Mouse (Mus musculus) embryonic facial prominence, embryonic 12.5 days (tissue): ENCODE measurements at regions not wholly inside any gene's neighbourhood (a gene's known extent, or its start where the extent isn't known, plus 50 kb on each side); places are given as distances from the start of the nearest gene placed in this dataset.

Source experiments
- ATAC-seq: fragments of 200-750 bp; cut with Nextera tagmentation; 2 replicates; pipeline ENCODE4 v1.8.0; 2017; ENCODE audit not compliant: insufficient number of reproducible peaks, insufficient read depth, low FRiP score, low TSS enrichment
- H3K27ac ChIP-seq: fragments of 300-500 bp; sonication (generic); 2 replicates; pipeline ENCODE4 v1.5.1; 2016; ENCODE audit warnings: mild to moderate bottlenecking
- H3K27me3 ChIP-seq: fragments of 300-500 bp; sonication (generic); 2 replicates; pipeline ENCODE4 v1.6.1; 2016; ENCODE audit warnings: mild to moderate bottlenecking, moderate library complexity
- H3K36me3 ChIP-seq: fragments of 300-500 bp; sonication (generic); 2 replicates; pipeline ENCODE4 v1.6.1; 2016; ENCODE audit warnings: mild to moderate bottlenecking
- H3K4me1 ChIP-seq: fragments of 300-500 bp; sonication (generic); 2 replicates; pipeline ENCODE4 v1.6.1; 2016
- H3K4me2 ChIP-seq: fragments of 300-500 bp; sonication (generic); replicated peaks from 2 replicates; pipeline ENCODE4 v1.6.1; 2016; ENCODE audit warnings: mild to moderate bottlenecking, moderate library complexity
- H3K4me3 ChIP-seq: fragments of 300-500 bp; sonication (generic); 2 replicates; pipeline ENCODE4 v1.5.1; 2016; ENCODE audit warnings: mild to moderate bottlenecking
- H3K9ac ChIP-seq: fragments of 300-500 bp; sonication (generic); 2 replicates; pipeline ENCODE4 v1.6.1; 2016; ENCODE audit warnings: mild to moderate bottlenecking, moderate library complexity
- H3K9me3 ChIP-seq: fragments of 300-500 bp; sonication (generic); 2 replicates; pipeline ENCODE4 v1.6.1; 2016; ENCODE audit warnings: mild to moderate bottlenecking, moderate library complexity
- WGBS: fragments of 180-500 bp; shearing (Covaris S2); methylation state at CpG from one replicate; pipeline ENCODE4 v1.1.7; 2016; 5-methylcytosine and 5-hydroxymethylcytosine counted together

GRCm38 (mm10) chr17:83122525-83123280 is 92.4 kb upstream of the Pkdcc start:
- Histone ChIP-seq H3K9ac (no peak overlapping the region), H3K36me3 (no peaks in the 10 kb centered on the region), H3K4me1 (peaks cover 49% of the 10 kb centered on the region), H3K27me3 (no peaks in the 10 kb centered on the region), H3K4me2 (peak overlapping the region; percentile 44), H3K4me3 (0 out of 2 replicates have a peak overlapping the region, but pooled peaks have one; percentile 0), H3K9me3 (no peaks in the 10 kb centered on the region), H3K27ac (peak overlapping the region; percentile 43; the same call in 1 of the 2 replicates)
- WGBS = 6% methylated on average over 20 of the region's 20 CpGs
- ATAC-seq = peak; percentile 82

GRCm38 (mm10) chr17:83125057-83125456 is 90.0 kb upstream of the Pkdcc start:
- Histone ChIP-seq H3K4me3 (no peak overlapping the region), H3K4me1 (peaks cover 61% of the 10 kb centered on the region), H3K9ac (no peak overlapping the region), H3K27me3 (0 out of 2 replicates have a peak, but pooled peaks cover 3% of the 10 kb centered on the region), H3K27ac (peak overlapping the region; percentile 37; the same call in 1 of the 2 replicates), H3K4me2 (no peak overlapping the region), H3K36me3 (no peaks in the 10 kb centered on the region), H3K9me3 (no peaks in the 10 kb centered on the region)
- ATAC-seq = no peak

GRCm38 (mm10) chr17:83127842-83128241 is 87.2 kb upstream of the Pkdcc start:
- WGBS = 49% methylated on average over 6 of the region's 6 CpGs
- no peak overlapping the region for H3K27ac ChIP-seq
- H3K36me3 ChIP-seq = no peaks in the 10 kb centered on the region
- no peaks in the 10 kb centered on the region for H3K9me3 ChIP-seq
- H3K9ac ChIP-seq = no peak overlapping the region
- H3K27me3 ChIP-seq = 0 out of 2 replicates have a peak, but pooled peaks cover 3% of the 10 kb centered on the region
- H3K4me3 ChIP-seq = no peak overlapping the region
- no peak for ATAC-seq
- no peak overlapping the region for H3K4me2 ChIP-seq
- H3K4me1 ChIP-seq = peaks cover 54% of the 10 kb centered on the region

- Histone ChIP-seq H3K36me3 (no peaks in the 10 kb centered on the region), H3K4me3 (no peak overlapping the region), H3K9me3 (no peaks in the 10 kb centered on the region), H3K27ac (no peak overlapping the region), H3K4me1 (peaks cover 51% of the 10 kb centered on the region), H3K9ac (no peak overlapping the region), H3K4me2 (no peak overlapping the region), H3K27me3 (0 out of 2 replicates have a peak, but pooled peaks cover 3% of the 10 kb centered on the region)
- ATAC-seq = peak; percentile 67; the same call in 1 of the 2 replicates
- WGBS = 32% methylated on average over 14 of the region's 14 CpGs
Measured at GRCm38 (mm10) chr17:83128843-83129544, 86.1 kb upstream of the Pkdcc start.

GRCm38 (mm10) chr17:83129658-83130057 is 85.4 kb upstream of the Pkdcc start:
- Histone ChIP-seq H3K4me2 (no peak overlapping the region), H3K36me3 (no peaks in the 10 kb centered on the region), H3K27me3 (0 out of 2 replicates have a peak, but pooled peaks cover 3% of the 10 kb centered on the region), H3K9me3 (no peaks in the 10 kb centered on the region), H3K9ac (no peak overlapping the region), H3K4me1 (peaks cover 50% of the 10 kb centered on the region), H3K27ac (no peak overlapping the region), H3K4me3 (no peak overlapping the region)
- 48% methylated on average over 7 of the region's 7 CpGs for WGBS
- ATAC-seq = 0 out of 2 replicates have a peak, but pooled peaks have one; percentile 22

- Histone ChIP-seq H3K27ac (peak overlapping the region; percentile 66; the same call in 1 of the 2 replicates), H3K4me2 (no peak overlapping the region), H3K27me3 (0 out of 2 replicates have a peak, but pooled peaks cover 13% of the 10 kb centered on the region), H3K4me1 (peaks cover 36% of the 10 kb centered on the region), H3K4me3 (no peak overlapping the region), H3K36me3 (no peaks in the 10 kb centered on the region), H3K9ac (no peak overlapping the region), H3K9me3 (no peaks in the 10 kb centered on the region)
- 36% methylated on average over 9 of the region's 9 CpGs for WGBS
- ATAC-seq = no peak
Measured at GRCm38 (mm10) chr17:83133201-83133600, 81.9 kb upstream of the Pkdcc start.

GRCm38 (mm10) chr17:83135441-83136120 is 79.5 kb upstream of the Pkdcc start:
- H3K4me2 ChIP-seq = no peak overlapping the region
- no peak overlapping the region for H3K27ac ChIP-seq
- no peaks in the 10 kb centered on the region for H3K9me3 ChIP-seq
- WGBS = 60% methylated on average over 6 of the region's 6 CpGs
- 0 out of 2 replicates have a peak, but pooled peaks cover 10% of the 10 kb centered on the region for H3K27me3 ChIP-seq
- ATAC-seq = no peak
- H3K4me1 ChIP-seq = peaks cover 31% of the 10 kb centered on the region
- H3K9ac ChIP-seq = no peak overlapping the region
- no peak overlapping the region for H3K4me3 ChIP-seq
- no peaks in the 10 kb centered on the region for H3K36me3 ChIP-seq

GRCm38 (mm10) chr17:83136267-83136666 is 78.8 kb upstream of the Pkdcc start:
- 62% methylated on average over 5 of the region's 5 CpGs for WGBS
- no peak overlapping the region for H3K4me3 ChIP-seq
- no peak overlapping the region for H3K9ac ChIP-seq
- no peak overlapping the region for H3K27ac ChIP-seq
- peaks cover 31% of the 10 kb centered on the region for H3K4me1 ChIP-seq
- no peak for ATAC-seq
- H3K36me3 ChIP-seq = no peaks in the 10 kb centered on the region
- no peaks in the 10 kb centered on the region for H3K9me3 ChIP-seq
- H3K4me2 ChIP-seq = no peak overlapping the region
- H3K27me3 ChIP-seq = 0 out of 2 replicates have a peak, but pooled peaks cover 10% of the 10 kb centered on the region

GRCm38 (mm10) chr17:83137720-83138119 is 77.4 kb upstream of the Pkdcc start:
- Histone ChIP-seq H3K27ac (no peak overlapping the region), H3K27me3 (0 out of 2 replicates have a peak, but pooled peaks cover 10% of the 10 kb centered on the region), H3K9ac (no peak overlapping the region), H3K4me2 (no peak overlapping the region), H3K36me3 (no peaks in the 10 kb centered on the region), H3K4me3 (no peak overlapping the region), H3K4me1 (peaks cover 31% of the 10 kb centered on the region), H3K9me3 (no peaks in the 10 kb centered on the region)
- ATAC-seq = no peak
- WGBS = 82% methylated on average over 7 of the region's 7 CpGs

- Histone ChIP-seq H3K4me3 (no peak overlapping the region), H3K27me3 (0 out of 2 replicates have a peak, but pooled peaks cover 10% of the 10 kb centered on the region), H3K4me2 (no peak overlapping the region), H3K4me1 (peaks cover 28% of the 10 kb centered on the region), H3K27ac (peak overlapping the region; percentile 54), H3K36me3 (no peaks in the 10 kb centered on the region), H3K9ac (no peak overlapping the region), H3K9me3 (no peaks in the 10 kb centered on the region)
- no peak for ATAC-seq
- WGBS = 26% methylated on average over 11 of the region's 11 CpGs
Measured at GRCm38 (mm10) chr17:83138493-83139417, 76.3 kb upstream of the Pkdcc start.
